Mouse (Mus musculus) ES-Bruce4 (cell line): ENCODE results near the gene Stk38l.

ENCODE experiments used
- CTCF ChIP-seq: IDR thresholded peaks from one replicate; pipeline ENCODE4 v1.8.1; 2011; ENCODE audit warnings: low read depth, low read length
- POLR2A ChIP-seq: IDR thresholded peaks from one replicate; pipeline ENCODE4 v1.8.1; 2011; ENCODE audit warnings: low read length; ENCODE audit not compliant: insufficient read depth

DNA sequence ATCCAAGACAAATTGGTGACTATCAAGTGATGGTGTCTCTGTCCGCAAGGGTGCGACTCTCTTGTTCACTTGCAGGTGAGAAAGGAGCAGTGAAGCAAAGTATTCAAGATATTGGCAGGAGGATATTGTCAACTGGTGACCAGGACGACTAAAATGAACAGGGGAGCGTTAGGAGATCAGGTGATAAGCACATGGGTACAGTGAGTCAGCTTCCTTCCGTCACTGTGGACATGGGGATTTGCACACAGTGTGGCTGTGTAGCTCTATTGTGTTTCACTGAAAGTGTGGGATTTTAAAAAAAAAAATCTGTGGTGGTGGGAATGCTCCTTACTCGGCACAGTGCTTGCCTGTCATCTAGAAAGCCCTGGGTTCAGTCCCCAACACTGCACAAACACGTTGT is 36.8 kb upstream of the Stk38l start:
- TF ChIP-seq CTCF (no peak), POLR2A (no peak)
